Mouse (Mus musculus) bone marrow macrophage, adult 2 months (primary cell): ENCODE data around the gene Gcnt4.

ENCODE experiments used
- CTCF ChIP-seq: IDR thresholded peaks from 2 replicates; pipeline ENCODE4 v1.5.1; 2012; ENCODE audit warnings: low read depth, mild to moderate bottlenecking, low read length, moderate library complexity
- POLR2A ChIP-seq: IDR thresholded peaks from 2 replicates; pipeline ENCODE4 v1.6.1; 2012; ENCODE audit warnings: mild to moderate bottlenecking, low read depth, low read length, borderline replicate concordance

GRCm38 (mm10) chr13:96976986-96977595, 52.6 kb downstream of the Gcnt4 start:
- TF ChIP-seq POLR2A, result no peak
- TF ChIP-seq CTCF, result no peak
